Mouse (Mus musculus) gastrocnemius, adult 18-20 months (tissue): Measurements from ENCODE around the gene Sema5b. TPM values are rescaled to one million over a fixed set of nuclear protein-coding genes. Genes with fewer than 3 reads are reported as not detected.
A peak's percentile ranks its signal among the peaks of the same experiment; 100 is the strongest.

ENCODE experiments used
- DNase-seq: peaks from one replicate; pipeline ENCODE4 v3.0.0; 2021; ENCODE audit warnings: low spot score
- long read RNA-seq, 2 experiments: library from polyadenylated mRNA; stranded (forward); transcript quantifications; one replicate each; pipeline ENCODE4 v2.0.0; 2021
- total RNA-seq, 2 experiments: library from RNA; stranded (reverse); gene quantifications; 2 replicates each; pipeline ENCODE4 v1.2.3; 2021

Gene Sema5b
- under 1 TPM; 0.23 to 0.24 TPM for total RNA-seq
- long read RNA-seq, experiment 1 = 0 reads
- long read RNA-seq, experiment 2 = 0 reads

DNA sequence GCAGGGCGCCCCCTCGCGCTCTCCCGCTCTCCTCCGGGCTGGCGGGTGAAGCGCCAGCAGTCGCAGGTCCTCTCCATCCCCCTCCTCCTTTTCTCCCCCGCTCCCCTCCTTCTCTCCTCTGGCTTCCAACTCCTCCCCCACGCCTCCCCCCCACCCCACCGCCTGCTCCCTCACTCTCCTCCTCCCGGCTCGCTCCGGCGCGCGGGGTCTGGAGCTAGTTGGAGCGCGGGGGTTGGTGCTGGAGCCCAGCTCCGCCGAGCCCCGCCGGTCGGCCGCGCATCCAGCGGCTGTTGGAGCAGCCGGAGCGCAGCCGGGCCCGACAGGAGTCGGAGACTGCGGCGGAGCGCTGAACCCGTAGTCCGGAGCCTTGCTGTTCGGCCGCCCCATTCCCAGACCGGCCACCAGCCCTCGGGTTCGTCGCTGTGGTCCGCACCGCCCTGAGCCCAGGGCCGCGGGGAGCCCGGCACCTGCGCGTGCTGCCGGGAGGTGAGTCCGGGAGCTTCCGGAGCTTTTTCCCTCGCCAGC is at the start of gene Sema5b:
Gene Sema5b (plus strand): TSS at position 29 of the 525 bp plus-strand sequence.
- DNase-seq = no peak

GRCm38 (mm10) chr16:35500342-35500741 is 40.6 kb upstream of the Sema5b start:
- DNase-seq = no peak

DNA sequence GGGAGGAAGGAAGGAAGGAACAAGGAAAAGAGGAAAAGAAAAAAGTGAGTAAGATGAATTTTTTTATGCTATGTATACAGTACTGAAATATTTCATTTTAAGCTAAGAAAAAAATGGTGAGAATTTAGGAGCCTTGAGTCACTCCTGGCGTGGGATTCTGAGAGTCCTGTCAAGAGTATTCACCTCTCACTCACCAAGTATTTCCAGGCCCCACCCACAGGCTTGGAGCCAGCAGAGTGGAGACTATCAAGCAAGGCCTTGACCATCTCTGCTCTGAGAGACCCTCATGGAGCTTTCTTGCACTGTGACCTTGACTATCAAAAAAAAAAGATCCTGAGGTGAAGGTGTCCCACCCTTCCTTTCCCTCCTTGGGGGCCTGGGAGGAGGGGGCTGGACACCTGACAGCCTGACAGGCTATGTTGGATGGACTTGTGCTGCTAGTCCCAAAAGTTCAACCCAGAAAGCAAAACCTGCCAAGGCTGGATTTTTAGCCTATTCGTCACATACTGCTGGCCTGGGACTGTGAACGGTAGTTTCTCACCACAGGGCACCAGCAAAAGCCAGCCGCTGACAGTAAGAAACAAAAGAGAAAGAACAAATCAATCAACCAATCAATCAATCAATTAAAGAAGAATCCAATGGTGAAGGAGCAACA is 39.7 kb upstream of the Sema5b start:
- DNase-seq = no peak

- DNase-seq = no peak
These were observed 38.5 kb upstream of the Sema5b start for GRCm38 (mm10) chr16:35502456-35502855.

DNA sequence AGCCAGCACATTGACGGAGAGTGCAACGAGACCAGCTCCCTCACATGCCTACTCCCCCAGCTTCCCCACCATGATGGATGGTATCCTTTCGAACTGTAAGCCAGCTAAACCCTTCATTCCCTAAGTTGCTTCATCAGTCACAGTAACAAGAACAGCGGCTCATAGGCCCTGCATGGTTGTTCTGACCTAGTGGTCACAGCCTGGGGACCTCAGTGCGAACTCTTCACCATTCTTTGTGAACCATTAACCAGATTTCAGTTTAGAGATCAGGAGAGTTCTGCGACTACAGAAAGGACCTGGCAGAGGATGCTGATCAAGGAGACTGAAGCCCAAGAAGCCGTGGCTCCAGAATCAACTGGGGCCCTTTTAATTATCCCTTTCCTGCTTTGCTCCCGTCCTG is 36.7 kb upstream of the Sema5b start:
- DNase-seq = no peak

DNA sequence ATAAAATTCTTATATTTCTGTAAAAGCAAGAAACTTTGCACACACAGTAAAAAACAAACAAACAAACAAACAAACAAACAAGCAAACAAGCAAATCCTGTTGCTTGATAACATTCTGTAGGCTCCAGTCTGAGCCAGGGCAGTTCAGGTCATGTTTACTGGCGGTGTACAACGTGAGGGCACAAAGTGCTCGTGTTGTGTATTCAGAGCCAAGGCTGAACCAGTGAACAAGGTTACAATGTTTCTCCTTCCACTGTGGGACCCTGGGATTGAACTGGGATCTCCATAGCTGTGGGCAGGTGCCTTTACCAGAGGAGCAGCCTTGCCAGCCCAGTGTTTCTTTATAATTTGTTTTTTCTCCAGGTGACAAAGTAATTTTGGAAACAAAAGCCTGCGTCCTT is 35.2 kb upstream of the Sema5b start:
- no peak for DNase-seq

DNA sequence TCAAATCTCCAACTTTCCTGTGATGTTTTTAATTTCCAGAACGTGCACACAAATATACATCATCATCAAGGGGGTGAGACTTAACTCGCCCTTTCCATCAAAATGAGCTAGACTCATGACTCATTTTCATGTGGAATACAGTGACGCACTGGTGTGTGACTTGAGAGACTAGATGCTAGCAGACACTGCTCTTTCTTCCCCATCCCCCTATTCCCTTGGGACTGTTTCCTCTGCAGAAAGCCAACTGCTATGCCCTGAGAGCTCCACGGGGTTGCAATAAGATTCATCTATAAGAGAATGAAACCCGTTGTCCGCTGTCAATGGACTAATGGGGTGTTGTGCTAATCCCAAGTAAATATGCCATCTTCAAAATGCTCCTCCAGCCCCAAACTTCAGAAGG is 32.4 kb upstream of the Sema5b start:
- DNase-seq = no peak

DNA sequence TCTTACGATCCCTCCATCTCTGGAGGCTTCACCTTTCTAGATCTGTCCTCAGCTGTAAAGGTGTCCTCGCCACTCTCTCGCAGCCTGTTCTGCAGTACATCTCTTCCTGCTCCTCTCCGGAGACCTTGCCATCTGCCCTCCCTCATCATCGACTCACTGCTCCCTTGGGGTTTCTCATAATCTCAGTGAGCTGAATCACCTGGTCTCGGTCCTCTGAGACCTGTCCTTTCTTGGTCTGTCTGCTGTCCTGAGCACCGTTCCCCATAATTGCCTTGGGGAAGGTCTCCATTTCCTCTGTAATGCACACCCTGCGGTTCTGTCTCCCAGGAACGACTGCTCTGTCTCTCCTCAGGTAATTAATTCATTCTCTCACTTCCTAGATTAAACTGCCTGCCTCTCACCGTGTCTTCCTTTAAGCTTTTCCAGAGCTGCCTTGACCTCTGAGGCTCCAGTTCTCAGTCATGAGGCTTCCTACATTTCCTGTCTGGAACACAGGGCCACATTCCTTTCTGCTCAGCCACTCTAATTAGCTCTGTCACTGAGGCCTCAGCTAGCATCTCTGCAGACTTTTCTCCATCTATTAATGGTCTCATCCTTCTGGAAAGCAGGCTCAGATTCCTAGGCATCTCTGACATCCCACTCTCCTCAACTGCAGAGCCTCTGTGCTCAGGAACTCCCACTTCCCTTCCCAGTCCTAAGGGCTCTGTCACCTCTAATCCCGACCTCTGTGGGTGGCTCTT is 31.4 kb upstream of the Sema5b start:
- no peak for DNase-seq

DNA sequence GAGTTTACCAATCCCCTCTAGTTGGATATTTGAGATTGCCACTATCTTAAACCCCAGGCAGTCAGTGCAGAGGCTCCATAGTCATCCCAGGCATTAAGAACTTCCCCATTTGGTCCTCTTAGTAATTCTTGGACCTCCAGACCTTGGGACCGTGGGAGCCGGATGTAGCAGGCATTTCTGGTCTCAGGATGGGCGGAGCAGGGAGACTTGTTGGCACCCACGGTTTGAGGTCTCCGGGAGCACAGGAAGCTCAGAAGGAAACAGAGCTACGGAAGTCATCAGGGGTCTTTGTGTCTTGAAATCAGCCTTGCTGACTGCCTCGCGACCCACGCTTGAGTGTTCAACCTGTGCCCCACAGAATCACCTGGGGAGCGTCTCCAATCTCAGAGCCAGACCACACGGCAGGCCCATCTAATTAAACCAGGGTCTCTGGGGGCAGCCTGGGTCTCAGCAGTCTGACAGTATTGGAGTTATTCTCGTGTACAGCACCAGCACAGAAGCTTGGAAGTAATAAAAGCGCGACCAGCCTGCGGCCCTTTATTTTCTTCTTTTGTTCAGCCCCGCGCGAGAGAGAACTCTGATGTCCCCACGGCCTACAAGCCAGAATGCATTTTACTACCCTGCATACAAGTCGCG is 24.9 kb upstream of the Sema5b start:
- no peak for DNase-seq

GRCm38 (mm10) chr16:35517976-35518951 is 22.7 kb upstream of the Sema5b start:
- no peak for DNase-seq

GRCm38 (mm10) chr16:35519245-35519644 is 21.7 kb upstream of the Sema5b start:
- DNase-seq = no peak

- no peak for DNase-seq
These were observed 16.7 kb upstream of the Sema5b start for GRCm38 (mm10) chr16:35524200-35524599.

- DNase-seq = no peak
These were observed 6.3 kb upstream of the Sema5b start for GRCm38 (mm10) chr16:35534630-35535029.

DNA sequence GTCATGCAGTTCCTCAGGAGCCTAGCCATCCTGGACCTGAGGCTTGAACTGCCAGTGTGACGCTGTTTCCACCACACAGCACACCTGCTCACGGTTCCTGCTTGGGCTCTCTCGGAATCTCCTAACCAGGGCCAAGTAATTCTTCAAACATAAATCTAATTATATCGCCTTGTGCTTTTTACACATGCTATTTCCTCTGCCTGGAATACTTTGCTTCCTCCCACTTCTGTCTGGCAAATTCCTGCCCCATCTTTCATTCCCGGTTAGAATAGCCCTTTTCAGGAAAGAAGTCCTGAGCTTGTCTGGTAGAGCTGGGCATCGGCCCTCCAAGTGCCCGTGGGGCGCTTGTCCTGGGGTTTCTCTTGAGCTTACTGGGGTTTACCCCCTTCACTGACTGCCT is 3.3 kb upstream of the Sema5b start:
- DNase-seq = no peak

- no peak for DNase-seq
These were observed 1.9 kb upstream of the Sema5b start for GRCm38 (mm10) chr16:35539041-35539440.

DNA sequence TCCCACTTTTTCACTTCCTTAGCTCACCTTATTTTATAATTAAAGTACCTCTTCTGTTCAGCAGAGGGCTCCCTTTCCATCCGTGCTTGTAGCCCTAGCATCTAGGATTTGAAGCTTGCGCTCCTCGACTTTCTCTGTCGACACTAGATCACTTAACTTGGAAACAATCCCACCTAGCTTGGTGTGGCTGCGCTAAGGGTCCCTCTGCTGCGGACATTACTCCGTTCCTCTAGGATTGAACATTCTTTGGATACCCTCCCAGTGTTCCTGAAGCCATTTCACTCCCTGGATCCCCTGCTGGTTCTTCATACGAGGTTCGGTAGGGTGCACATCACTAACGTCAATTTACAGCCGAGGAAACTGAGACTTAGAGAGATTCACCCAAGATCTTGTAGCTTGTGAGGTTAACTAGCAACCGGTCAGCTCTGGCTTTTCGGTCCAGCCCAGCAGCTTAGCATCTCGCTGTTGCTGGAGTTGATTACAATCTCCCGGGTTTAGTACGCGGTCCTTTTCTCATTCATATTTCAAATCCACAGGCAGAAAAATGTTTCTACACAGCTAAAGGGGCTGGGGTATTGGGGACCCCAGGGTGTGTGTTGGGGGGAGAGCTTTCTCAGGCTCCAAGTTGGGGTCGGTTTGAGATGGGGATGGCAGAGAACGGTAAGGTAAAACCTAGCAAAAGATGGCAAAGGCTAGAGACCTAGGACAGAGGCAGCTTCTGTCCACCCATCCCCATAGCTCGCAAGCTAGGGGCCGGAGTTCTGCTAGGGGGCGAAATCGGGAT is 420 bp upstream of the Sema5b start:
- peak; percentile 30 for DNase-seq

- no peak for DNase-seq
These were observed 896 bp downstream of the Sema5b start for GRCm38 (mm10) chr16:35541661-35542420.

- DNase-seq = no peak
These were observed 1.5 kb downstream of the Sema5b start for GRCm38 (mm10) chr16:35542421-35542780.

- no peak for DNase-seq
These were observed 4.8 kb downstream of the Sema5b start for GRCm38 (mm10) chr16:35545723-35546122.

DNA sequence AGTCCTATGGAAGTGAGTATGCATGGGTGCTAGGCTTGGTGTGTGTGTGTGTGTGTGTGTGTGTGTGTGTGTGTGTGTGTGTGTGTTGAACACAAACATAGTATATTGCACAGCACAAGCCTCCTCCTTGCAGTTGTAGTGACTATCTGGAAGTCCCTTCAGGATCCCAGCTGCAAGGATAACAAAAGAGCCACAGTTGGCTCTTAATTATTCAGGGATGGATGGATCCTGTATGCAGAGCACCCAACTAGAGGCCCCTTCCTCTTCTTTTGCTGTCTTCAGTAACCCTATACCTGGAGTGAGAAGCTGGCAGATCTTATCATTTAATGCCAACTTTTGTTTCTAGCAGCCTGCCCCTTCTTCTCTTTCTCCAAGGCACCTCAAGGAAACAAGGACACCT is 7.0 kb downstream of the Sema5b start:
- no peak for DNase-seq
